Mouse (Mus musculus) T-helper 1 cell (primary cell): Measurements from ENCODE around the gene Tns4.

ENCODE experiments used
- in situ Hi-C: fragments of 300-600 bp; cut with MboI, MseI; formaldehyde crosslinking; loops from one replicate; pipeline ENCODE4 v1.15.1; 2025; ENCODE audit warnings: high pct_unique_total_duplicates

The Tns4 gene

GRCm38 (mm10) chr11:99022384-99022933 is 66.6 kb downstream of the Tns4 start:
- in situ Hi-C loops = loop anchor here (10.0 kb wide), 1 partner anchor 1198 kb away; no protein-coding TSS in a partner anchor

DNA sequence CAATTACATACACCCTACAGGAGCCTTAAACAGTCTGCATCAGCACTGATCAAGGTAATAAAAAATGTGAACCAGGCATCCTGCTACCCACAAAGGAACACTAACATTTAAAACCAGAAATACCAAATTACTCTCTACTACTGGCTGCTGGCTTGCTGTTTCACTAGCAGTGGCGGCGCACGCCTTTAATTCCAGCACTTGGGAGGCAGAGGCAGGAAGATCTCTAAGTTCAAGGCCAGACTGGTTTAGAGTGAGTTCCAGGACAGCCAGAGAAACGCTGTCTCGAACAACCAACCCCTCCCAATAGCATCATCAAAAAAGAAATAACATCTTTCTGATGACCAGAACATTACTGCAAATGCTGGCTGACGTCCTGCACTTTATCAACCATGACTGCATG is 69.3 kb downstream of the Tns4 start:
- in situ Hi-C loops = loop anchor here (10.0 kb wide), 1 partner anchor 1195 kb away; no protein-coding TSS in a partner anchor
